Mouse (Mus musculus): ENCODE results near the gene S1pr3. TPM values are rescaled to one million over a fixed set of nuclear protein-coding genes. Genes with fewer than 3 reads are reported as not detected.

The S1pr3 gene
- polyA plus RNA-seq, 1 experiment = 18.1 TPM

GRCm38 (mm10) chr13:51373086-51373485 is 35.4 kb upstream of the S1pr3 start:
- Histone ChIP-seq H3K36me3 (ENCODE audit: control insufficient read depth, insufficient read depth, low read length) (no peaks in the 10 kb centered on the region), H3K4me3 (ENCODE audit: control insufficient read depth, insufficient read depth, low read length) (no peak overlapping the region), H3K27ac (ENCODE audit: control insufficient read depth, insufficient read depth, low read length) (no peak overlapping the region), H3K27me3 (ENCODE audit: control insufficient read depth, insufficient read depth, low read length) (no peaks in the 10 kb centered on the region), H3K4me1 (replicated peaks; ENCODE audit: control insufficient read depth, insufficient read depth, low read length) (no peaks in the 10 kb centered on the region)
- TF ChIP-seq POLR2A (IDR thresholded peaks at IDR 0.05; ENCODE audit: control insufficient read depth, extremely low read depth, insufficient read depth, low read length, poor library complexity) = no peak
- no peak for TF ChIP-seq CTCF (IDR thresholded peaks at IDR 0.05; ENCODE audit: borderline replicate concordance, control insufficient read depth, extremely low read depth, insufficient read depth, low read length, poor library complexity)
- no peak for DNase-seq

GRCm38 (mm10) chr13:51374026-51374807 is 34.2 kb upstream of the S1pr3 start:
- DNase-seq = no peak

GRCm38 (mm10) chr13:51378126-51378525 is 30.3 kb upstream of the S1pr3 start:
- Histone ChIP-seq H3K4me3 (ENCODE audit: control insufficient read depth, insufficient read depth, low read length) (no peak overlapping the region), H3K36me3 (ENCODE audit: control insufficient read depth, insufficient read depth, low read length) (no peaks in the 10 kb centered on the region), H3K27ac (ENCODE audit: control insufficient read depth, insufficient read depth, low read length) (no peak overlapping the region), H3K4me1 (replicated peaks; ENCODE audit: control insufficient read depth, insufficient read depth, low read length) (no peaks in the 10 kb centered on the region; the same call in none of the 2 replicates), H3K27me3 (ENCODE audit: control insufficient read depth, insufficient read depth, low read length) (no peaks in the 10 kb centered on the region)
- no peak for DNase-seq
- TF ChIP-seq CTCF (IDR thresholded peaks at IDR 0.05; ENCODE audit: borderline replicate concordance, control insufficient read depth, extremely low read depth, insufficient read depth, low read length, poor library complexity) (no peak), POLR2A (IDR thresholded peaks at IDR 0.05; ENCODE audit: control insufficient read depth, extremely low read depth, insufficient read depth, low read length, poor library complexity) (no peak)
- 21% methylated on average over 4 of the region's 4 CpGs for WGBS

More at GRCm38 (mm10) chr13:51374026-51374807, 34.2 kb upstream of the S1pr3 start:
- Histone ChIP-seq H3K27me3 (ENCODE audit: control insufficient read depth, insufficient read depth, low read length) (no peaks in the 10 kb centered on the region), H3K27ac (ENCODE audit: control insufficient read depth, insufficient read depth, low read length) (no peak overlapping the region; the same call in 1 of the 2 replicates), H3K36me3 (ENCODE audit: control insufficient read depth, insufficient read depth, low read length) (no peaks in the 10 kb centered on the region), H3K4me3 (ENCODE audit: control insufficient read depth, insufficient read depth, low read length) (no peak overlapping the region), H3K4me1 (replicated peaks; ENCODE audit: control insufficient read depth, insufficient read depth, low read length) (no peaks in the 10 kb centered on the region; the same call in 1 of the 2 replicates)
- TF ChIP-seq POLR2A (IDR thresholded peaks at IDR 0.05; ENCODE audit: control insufficient read depth, extremely low read depth, insufficient read depth, low read length, poor library complexity) = no peak
- TF ChIP-seq CTCF (IDR thresholded peaks at IDR 0.05; ENCODE audit: borderline replicate concordance, control insufficient read depth, extremely low read depth, insufficient read depth, low read length, poor library complexity) = no peak
- 94% methylated on average over 21 of the region's 21 CpGs for WGBS

- Histone ChIP-seq H3K4me1 (replicated peaks; ENCODE audit: control insufficient read depth, insufficient read depth, low read length) (no peaks in the 10 kb centered on the region; the same call in none of the 2 replicates), H3K27ac (ENCODE audit: control insufficient read depth, insufficient read depth, low read length) (no peak overlapping the region), H3K36me3 (ENCODE audit: control insufficient read depth, insufficient read depth, low read length) (no peaks in the 10 kb centered on the region), H3K27me3 (ENCODE audit: control insufficient read depth, insufficient read depth, low read length) (no peaks in the 10 kb centered on the region), H3K4me3 (ENCODE audit: control insufficient read depth, insufficient read depth, low read length) (no peak overlapping the region)
- TF ChIP-seq CTCF (IDR thresholded peaks at IDR 0.05; ENCODE audit: borderline replicate concordance, control insufficient read depth, extremely low read depth, insufficient read depth, low read length, poor library complexity) (no peak), POLR2A (IDR thresholded peaks at IDR 0.05; ENCODE audit: control insufficient read depth, extremely low read depth, insufficient read depth, low read length, poor library complexity) (no peak)
- DNase-seq = no peak
- 93% methylated on average over 6 of the region's 6 CpGs for WGBS
Observed at GRCm38 (mm10) chr13:51379596-51379995, 28.8 kb upstream of the S1pr3 start.

DNA sequence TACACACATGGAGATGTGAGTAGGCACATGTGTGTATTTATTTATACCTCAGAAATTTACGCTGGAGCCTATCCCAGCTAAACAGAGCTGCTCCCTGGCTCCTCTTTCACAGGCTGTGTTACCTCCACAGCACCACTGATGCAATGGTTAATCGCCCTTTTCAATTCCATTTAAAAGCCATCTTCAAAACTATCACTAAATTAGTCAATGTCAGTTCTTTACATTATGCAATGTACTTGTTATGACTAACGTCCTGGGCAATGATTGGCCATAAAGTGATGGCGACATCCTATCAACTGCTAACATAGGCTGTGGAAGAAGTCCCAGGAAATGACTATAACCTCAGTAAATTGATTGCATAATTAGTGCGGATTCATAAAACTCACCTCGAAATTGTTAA is 26.9 kb upstream of the S1pr3 start:
- Histone ChIP-seq H3K4me1 (replicated peaks; ENCODE audit: control insufficient read depth, insufficient read depth, low read length) (no peaks in the 10 kb centered on the region; the same call in none of the 2 replicates), H3K27ac (ENCODE audit: control insufficient read depth, insufficient read depth, low read length) (no peak overlapping the region), H3K36me3 (ENCODE audit: control insufficient read depth, insufficient read depth, low read length) (no peaks in the 10 kb centered on the region), H3K4me3 (ENCODE audit: control insufficient read depth, insufficient read depth, low read length) (no peak overlapping the region), H3K27me3 (ENCODE audit: control insufficient read depth, insufficient read depth, low read length) (no peaks in the 10 kb centered on the region)
- no peak for TF ChIP-seq CTCF (IDR thresholded peaks at IDR 0.05; ENCODE audit: borderline replicate concordance, control insufficient read depth, extremely low read depth, insufficient read depth, low read length, poor library complexity)
- TF ChIP-seq POLR2A (IDR thresholded peaks at IDR 0.05; ENCODE audit: control insufficient read depth, extremely low read depth, insufficient read depth, low read length, poor library complexity) = no peak
- WGBS = 96% methylated on average over 6 of the region's 6 CpGs
- DNase-seq = no peak

DNA sequence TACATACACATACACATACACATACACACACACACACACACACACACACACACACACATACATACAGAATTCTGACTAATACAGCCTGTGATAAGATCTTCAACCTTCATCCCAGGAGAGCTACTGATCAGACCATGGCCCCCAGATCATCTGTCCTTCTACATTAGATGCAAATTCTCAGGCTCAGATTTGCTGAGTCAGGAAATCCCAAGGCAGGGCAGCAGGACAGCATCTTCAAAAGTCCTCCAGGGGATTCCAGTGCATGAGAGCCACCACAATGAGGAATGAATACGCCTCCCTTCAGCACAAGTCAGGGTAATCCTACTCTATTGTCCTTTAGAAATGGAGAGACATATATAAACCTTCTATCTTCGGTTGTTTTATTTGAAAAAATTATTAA is 23.5 kb upstream of the S1pr3 start:
- 94% methylated on average over 2 of the region's 2 CpGs for whole genome bisulfite sequencing
- TF ChIP-seq POLR2A (IDR thresholded peaks at IDR 0.05; ENCODE audit: control insufficient read depth, extremely low read depth, insufficient read depth, low read length, poor library complexity) = no peak
- TF ChIP-seq CTCF (IDR thresholded peaks at IDR 0.05; ENCODE audit: borderline replicate concordance, control insufficient read depth, extremely low read depth, insufficient read depth, low read length, poor library complexity) = no peak
- Histone ChIP-seq H3K4me3 (ENCODE audit: control insufficient read depth, insufficient read depth, low read length) (no peak overlapping the region), H3K36me3 (ENCODE audit: control insufficient read depth, insufficient read depth, low read length) (no peaks in the 10 kb centered on the region), H3K27me3 (ENCODE audit: control insufficient read depth, insufficient read depth, low read length) (no peaks in the 10 kb centered on the region), H3K27ac (ENCODE audit: control insufficient read depth, insufficient read depth, low read length) (no peak overlapping the region), H3K4me1 (replicated peaks; ENCODE audit: control insufficient read depth, insufficient read depth, low read length) (no peaks in the 10 kb centered on the region; the same call in 1 of the 2 replicates)
- no peak for DNase-seq
